Comparison of ENCODE assay signal across 31 mouse cellular contexts in genomic region chr4:124782395-124782794, GRCm38 (mm10).
"Had no signal": no experiment of that assay in that cellular context is flagged by ENCODE, and none has a peak within 500 bp of the region (broad histone marks: within the 10 kb centered on the region; RNA-seq: fewer than 3 reads in every experiment).

No protein-coding gene starts in this region.

- H3K27me3 ChIP-seq: limb, embryonic 12.5 days; limb, embryonic 13.5 days; limb, embryonic 15.5 days; liver, embryonic 12.5 days; liver, embryonic 13.5 days; liver, embryonic 15.5 days; lung, embryonic 15.5 days; megakaryocyte, embryonic 14.5 days; midbrain, embryonic 12.5 days; midbrain, embryonic 13.5 days; midbrain, embryonic 15.5 days; neural tube, embryonic 12.5 days had no signal

- H3K9me3 ChIP-seq: limb, embryonic 12.5 days; limb, embryonic 13.5 days; limb, embryonic 15.5 days; liver, embryonic 12.5 days; liver, embryonic 13.5 days; liver, embryonic 15.5 days; lung, embryonic 15.5 days; megakaryocyte, embryonic 14.5 days; midbrain, embryonic 10.5 days; midbrain, embryonic 12.5 days; midbrain, embryonic 13.5 days; midbrain, embryonic 15.5 days; neural tube, embryonic 12.5 days had no signal

- DNase-seq: left cerebral cortex, postnatal 4 days; liver; liver, embryonic 13.5 days; liver, postnatal 0 days; lung, adult 18-20 months; lung, adult 2 months; lung, embryonic 14.5 days; lung, postnatal 10 days; lung, postnatal 14 days; lung, postnatal 36 days; lung, postnatal 4 days; midbrain, embryonic 14.5 days had no signal

- H3K27ac ChIP-seq: left cerebral cortex, adult 2 months; limb, embryonic 12.5 days; limb, embryonic 13.5 days; limb, embryonic 15.5 days; liver, embryonic 12.5 days; liver, embryonic 13.5 days; liver, embryonic 14.5 days; liver, embryonic 15.5 days; lung, embryonic 15.5 days; macrophage; midbrain, embryonic 10.5 days; midbrain, embryonic 12.5 days; midbrain, embryonic 13.5 days; midbrain, embryonic 15.5 days; neural tube, embryonic 12.5 days had no signal

- ATAC-seq: liver, embryonic 12.5 days; liver, postnatal 0 days; lung, postnatal 0 days; midbrain, embryonic 13.5 days; midbrain, embryonic 15.5 days; midbrain, embryonic 16.5 days had no signal

- H3K9ac ChIP-seq: limb, embryonic 12.5 days; limb, embryonic 13.5 days; limb, embryonic 15.5 days; liver, embryonic 12.5 days; liver, embryonic 13.5 days; liver, embryonic 14.5 days; liver, embryonic 15.5 days; liver, postnatal 0 days; lung, embryonic 14.5 days; lung, embryonic 15.5 days; midbrain, embryonic 12.5 days; midbrain, embryonic 13.5 days; midbrain, embryonic 15.5 days; neural tube, embryonic 12.5 days had no signal

- H3K4me1 ChIP-seq: limb, embryonic 12.5 days; limb, embryonic 13.5 days; limb, embryonic 15.5 days; liver, embryonic 12.5 days; liver, embryonic 13.5 days; liver, embryonic 15.5 days; lung, embryonic 15.5 days; midbrain, embryonic 10.5 days; midbrain, embryonic 12.5 days; midbrain, embryonic 13.5 days; midbrain, embryonic 15.5 days; neural tube, embryonic 12.5 days had no signal

- H3K4me3 ChIP-seq: left cerebral cortex, adult 2 months; limb, embryonic 12.5 days; limb, embryonic 13.5 days; limb, embryonic 15.5 days; liver, embryonic 12.5 days; liver, embryonic 13.5 days; liver, embryonic 15.5 days; lung, embryonic 15.5 days; megakaryocyte, embryonic 14.5 days; midbrain, embryonic 10.5 days; midbrain, embryonic 12.5 days; midbrain, embryonic 13.5 days; midbrain, embryonic 15.5 days; neural tube, embryonic 12.5 days had no signal

- H3K4me2 ChIP-seq: limb, embryonic 12.5 days; limb, embryonic 13.5 days; limb, embryonic 15.5 days; liver, embryonic 11.5 days; liver, embryonic 12.5 days; liver, embryonic 13.5 days; liver, embryonic 15.5 days; lung, embryonic 14.5 days; lung, embryonic 15.5 days; midbrain, embryonic 11.5 days; midbrain, embryonic 12.5 days; midbrain, embryonic 13.5 days; midbrain, embryonic 15.5 days; neural tube, embryonic 12.5 days had no signal
